Mouse (Mus musculus) brain, embryonic 14.5 days (tissue): ENCODE data around the gene Cga.

ENCODE experiments used
- CTCF ChIP-seq: fragments of 200-500 bp; IDR thresholded peaks from 2 replicates; pipeline ENCODE4 v1.5.1; 2012; ENCODE audit warnings: inconsistent platforms, mild to moderate bottlenecking, moderate library complexity, borderline replicate concordance; ENCODE audit not compliant: insufficient read depth, insufficient read length; ENCODE audit errors: extremely low read depth
- POLR2A ChIP-seq: fragments of 200-500 bp; IDR thresholded peaks from 2 replicates; pipeline ENCODE4 v1.6.1; 2012; ENCODE audit warnings: mild to moderate bottlenecking, inconsistent platforms, borderline replicate concordance; ENCODE audit not compliant: poor library complexity, insufficient read depth, insufficient read length, severe bottlenecking; ENCODE audit errors: extremely low read depth

DNA sequence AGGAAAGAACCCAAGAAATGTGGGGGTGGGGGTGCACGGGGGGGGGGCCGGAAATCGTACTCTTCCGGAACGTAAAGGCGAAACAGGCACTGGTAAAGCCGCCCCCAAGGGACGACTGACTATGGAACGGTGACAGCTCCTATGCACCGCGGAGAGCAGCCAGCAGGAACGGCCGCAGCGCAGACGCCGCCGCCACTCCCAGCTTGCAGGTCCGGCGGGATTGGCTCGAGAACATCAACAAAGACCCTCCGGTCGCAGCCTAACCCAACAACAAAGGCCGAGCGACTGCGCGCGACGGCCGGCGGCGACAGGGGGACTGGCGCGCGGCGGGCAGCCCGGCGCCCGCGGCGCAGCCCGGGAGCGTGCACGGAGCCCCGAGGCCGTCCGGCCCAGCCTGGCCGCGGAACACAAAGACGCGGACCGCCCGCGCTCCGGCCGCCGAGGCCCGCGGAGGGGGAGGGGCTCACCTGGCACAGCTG, 11.2 kb upstream of the Cga start:
- TF ChIP-seq POLR2A (no peak), CTCF (no peak)
